8 mouse cellular contexts compared by ENCODE assay signal in the genomic region with DNA sequence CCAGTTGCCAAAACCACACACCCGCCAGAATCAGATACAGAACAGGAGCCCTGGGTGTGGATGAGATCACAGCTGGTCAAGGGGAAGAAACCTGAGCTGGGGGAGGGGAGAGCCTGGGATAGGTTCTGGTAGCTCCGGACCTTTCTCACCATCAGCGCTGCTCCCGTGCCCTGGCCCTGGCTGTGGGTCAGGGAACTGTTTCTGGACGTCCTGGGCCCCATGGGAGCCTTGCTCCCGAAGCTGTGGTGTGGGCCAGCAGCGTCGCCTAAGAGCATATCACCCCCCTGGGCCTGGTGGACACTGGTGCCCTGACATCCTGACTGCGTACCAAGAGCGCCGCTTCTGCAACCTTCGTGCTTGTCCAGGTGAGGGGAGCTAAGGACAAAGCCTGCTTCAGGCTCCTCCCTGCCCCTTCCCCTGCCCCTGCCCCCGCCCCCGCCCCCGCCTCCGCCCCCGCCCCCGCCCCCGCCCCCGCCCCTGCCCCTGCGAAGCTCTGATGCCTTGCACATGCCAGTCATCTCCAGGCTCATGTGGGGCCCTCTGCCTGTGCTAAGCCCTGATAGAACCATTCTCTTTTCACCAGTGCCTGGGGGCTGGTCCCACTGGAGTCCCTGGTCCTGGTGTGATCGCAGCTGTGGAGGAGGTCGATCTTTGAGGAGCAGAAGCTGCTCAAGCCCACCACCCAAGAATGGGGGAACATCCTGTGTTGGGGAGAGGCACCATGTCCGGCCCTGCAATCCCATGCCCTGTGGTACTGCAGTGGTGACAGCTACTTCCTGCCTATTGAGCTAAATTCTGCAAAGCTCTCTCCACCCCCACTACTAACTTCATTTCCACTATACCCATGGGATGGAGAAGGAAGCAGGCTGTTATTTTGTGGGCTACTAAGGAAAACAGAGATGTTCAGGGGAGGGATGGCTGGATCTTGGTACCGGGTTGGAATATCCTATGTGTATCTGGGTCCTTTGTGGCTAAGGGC. TPM values are rescaled to one million over a fixed set of nuclear protein-coding genes. Genes with fewer than 3 reads are reported as not detected.
DNase-seq lines count a peak whose midpoint lies in the region; ATAC-seq and TF ChIP-seq lines count a peak whose summit lies in the region.

No protein-coding gene starts in this region.

- peak; percentile 52 for ATAC-seq in heart, embryonic 11.5 days (replicated peaks; ENCODE audit: insufficient number of reproducible peaks, low FRiP score, low TSS enrichment)
- peak; percentile 57; the same call in 1 of the 2 replicates for ATAC-seq in kidney, postnatal 0 days (replicated peaks; ENCODE audit: low FRiP score, low read depth)
- peak; percentile 19 for ATAC-seq in midbrain, embryonic 16.5 days
- no peak for ATAC-seq in megakaryocyte-erythroid progenitor cell, adult 5-6 weeks (replicated peaks; ENCODE audit: low FRiP score, low TSS enrichment, poor library complexity, severe bottlenecking)

- peak; percentile 22 for DNase-seq in CD4-positive helper T cell, adult 2 months (ENCODE audit: low read depth, low spot score)
- DNase-seq in embryo, embryonic 11 days: peak; percentile 54
- peak; percentile 62 for DNase-seq in kidney, postnatal 0 days (ENCODE audit: low spot score)
- no peak for DNase-seq in left cerebral cortex, adult 9 months (ENCODE audit: low spot score in 2 of 2)
- DNase-seq in layer of hippocampus, postnatal 36 days: no peak

- H3K4me2 ChIP-seq in heart, embryonic 11.5 days: peak overlapping the region; percentile 63
- H3K4me2 ChIP-seq in kidney, postnatal 0 days (ENCODE audit: low read length): peak overlapping the region; percentile 48
- H3K4me2 ChIP-seq in midbrain, embryonic 16.5 days (ENCODE audit: low read length): peak overlapping the region; percentile 29

- H3K4me1 ChIP-seq in heart, embryonic 11.5 days (ENCODE audit: control insufficient read depth, insufficient read depth, low read length): peaks cover 14% of the 10 kb centered on the region
- H3K4me1 ChIP-seq in kidney, postnatal 0 days (replicated peaks; ENCODE audit: insufficient read depth, low read length): peaks cover 12% of the 10 kb centered on the region; the same call in 1 of the 2 replicates
- H3K4me1 ChIP-seq in midbrain, embryonic 16.5 days (ENCODE audit: control insufficient read depth, insufficient read depth, low read length): peaks cover 5% of the 10 kb centered on the region

- H3K27me3 ChIP-seq in heart, embryonic 11.5 days (ENCODE audit: control insufficient read depth, insufficient read depth, low read length): peaks cover 13% of the 10 kb centered on the region
- H3K27me3 ChIP-seq in kidney, postnatal 0 days (ENCODE audit: insufficient read depth, low read length): no peaks in the 10 kb centered on the region
- H3K27me3 ChIP-seq in midbrain, embryonic 16.5 days (ENCODE audit: control insufficient read depth, insufficient read depth, low read depth, low read length): no peaks in the 10 kb centered on the region

- peak overlapping the region; percentile 21 for H3K4me3 ChIP-seq in heart, embryonic 11.5 days (ENCODE audit: low read depth, low read length)
- H3K4me3 ChIP-seq in kidney, postnatal 0 days (replicated peaks; ENCODE audit: low read depth, low read length): no peak overlapping the region
- H3K4me3 ChIP-seq in midbrain, embryonic 16.5 days (ENCODE audit: low read depth, low read length): no peak overlapping the region

- TF ChIP-seq CTCF in kidney, postnatal 0 days (IDR thresholded peaks at IDR 0.05; ENCODE audit: low read depth): 0 out of 2 replicates have a peak, but pooled peaks have one; percentile 10

- H3K36me3 ChIP-seq in heart, embryonic 11.5 days (ENCODE audit: control insufficient read depth, insufficient read depth, low read length): no peaks in the 10 kb centered on the region
- H3K36me3 ChIP-seq in kidney, postnatal 0 days (ENCODE audit: insufficient read depth, low read length): no peaks in the 10 kb centered on the region
- no peaks in the 10 kb centered on the region for H3K36me3 ChIP-seq in midbrain, embryonic 16.5 days (ENCODE audit: control insufficient read depth, insufficient read depth, low read length)

- peak overlapping the region; percentile 46; the same call in 1 of the 2 replicates for H3K27ac ChIP-seq in heart, embryonic 11.5 days (ENCODE audit: low read depth, low read length)
- H3K27ac ChIP-seq in kidney, postnatal 0 days: peak overlapping the region; percentile 28; the same call in 1 of the 2 replicates
- H3K27ac ChIP-seq in midbrain, embryonic 16.5 days (ENCODE audit: low read length): no peak overlapping the region

- H3K9ac ChIP-seq in heart, embryonic 11.5 days (ENCODE audit: low read depth, low read length): peak overlapping the region; percentile 64
- peak overlapping the region; percentile 23; the same call in 1 of the 2 replicates for H3K9ac ChIP-seq in kidney, postnatal 0 days (ENCODE audit: low read depth, low read length)
- peak overlapping the region; percentile 18; the same call in 1 of the 2 replicates for H3K9ac ChIP-seq in midbrain, embryonic 16.5 days (ENCODE audit: low read depth, low read length)

- 11% methylated on average over 16 of the region's 25 CpGs for WGBS in heart, embryonic 11.5 days (ENCODE audit: insufficient replicate concordance)
- WGBS in kidney, postnatal 0 days: 9% methylated on average over 21 of the region's 25 CpGs
- WGBS in midbrain, embryonic 16.5 days: 10% methylated on average over 19 of the region's 25 CpGs

- no peaks in the 10 kb centered on the region for H3K9me3 ChIP-seq in heart, embryonic 11.5 days (replicated peaks; ENCODE audit: control insufficient read depth, low read length)
- H3K9me3 ChIP-seq in kidney, postnatal 0 days (replicated peaks; ENCODE audit: low read length): no peaks in the 10 kb centered on the region
- H3K9me3 ChIP-seq in midbrain, embryonic 16.5 days (replicated peaks; ENCODE audit: control insufficient read depth, low read length, poor library complexity, severe bottlenecking): no peaks in the 10 kb centered on the region

RNA-seq across cellular contexts. Expression of a gene that starts 40.0 kb away (rescaled TPM):
- 0.41 and 0.54 TPM in 2 replicates for polyA plus RNA-seq in heart, embryonic 11.5 days (2014; fragmentation: Nextera tagmentation; extraction: Ambion mirVana)
- polyA plus RNA-seq in kidney, postnatal 0 days (2015; fragmentation: Nextera tagmentation; extraction: Ambion mirVana): 0.46 and 0.64 TPM in 2 replicates
- 0.51 and 0.62 TPM in 2 replicates for polyA plus RNA-seq in midbrain, embryonic 16.5 days (2015; fragmentation: Nextera tagmentation; extraction: Ambion mirVana)
- total RNA-seq in layer of hippocampus, postnatal 36 days (2021): 1 to 10 TPM; 1.4 to 2.8 TPM
- not detected in 2 replicates for total RNA-seq in megakaryocyte-erythroid progenitor cell, adult 5-6 weeks (2014; fragmentation: Nextera tagmentation)
- not detected in 2 replicates for total RNA-seq in megakaryocyte-erythroid progenitor cell, adult 5-6 weeks (2017)

RNA-seq across cellular contexts. Expression of a gene that starts 42.4 kb away (rescaled TPM):
- polyA plus RNA-seq in heart, embryonic 11.5 days (2014; fragmentation: Nextera tagmentation; extraction: Ambion mirVana): 17.3 and 17.8 TPM in 2 replicates
- polyA plus RNA-seq in kidney, postnatal 0 days (2015; fragmentation: Nextera tagmentation; extraction: Ambion mirVana): 27.9 and 33.4 TPM in 2 replicates
- polyA plus RNA-seq in midbrain, embryonic 16.5 days (2015; fragmentation: Nextera tagmentation; extraction: Ambion mirVana): 30.3 and 32.8 TPM in 2 replicates
- total RNA-seq in layer of hippocampus, postnatal 36 days (2021): 10 to 100 TPM; 21.4 to 22.8 TPM
- total RNA-seq in megakaryocyte-erythroid progenitor cell, adult 5-6 weeks (2014; fragmentation: Nextera tagmentation): 0.33 and 0.67 TPM in 2 replicates
- 0.33 TPM in 1 of 2 replicates, not detected in the other for total RNA-seq in megakaryocyte-erythroid progenitor cell, adult 5-6 weeks (2017)

RNA-seq across cellular contexts. Expression of a gene that starts 49.4 kb away (rescaled TPM):
- 19.8 and 24.1 TPM in 2 replicates for polyA plus RNA-seq in heart, embryonic 11.5 days (2014; fragmentation: Nextera tagmentation; extraction: Ambion mirVana)
- polyA plus RNA-seq in kidney, postnatal 0 days (2015; fragmentation: Nextera tagmentation; extraction: Ambion mirVana): 31.1 and 34.6 TPM in 2 replicates
- polyA plus RNA-seq in midbrain, embryonic 16.5 days (2015; fragmentation: Nextera tagmentation; extraction: Ambion mirVana): 302 and 362 TPM in 2 replicates
- total RNA-seq in layer of hippocampus, postnatal 36 days (2021): 100 to 1,000 TPM; 424 to 471 TPM
- total RNA-seq in megakaryocyte-erythroid progenitor cell, adult 5-6 weeks (2014; fragmentation: Nextera tagmentation): not detected in 2 replicates
- total RNA-seq in megakaryocyte-erythroid progenitor cell, adult 5-6 weeks (2017): not detected in 2 replicates

Comparison
In these comparisons a context has a peak if more than half of its experiments do, and no peak if none do; other contexts are left out.
1. DNase-seq: peak in CD4-positive helper T cell, adult 2 months (single experiment), embryo, embryonic 11 days (single experiment) and kidney, postnatal 0 days (single experiment); none in left cerebral cortex, adult 9 months (0 of 2) and layer of hippocampus, postnatal 36 days (0 of 2).
2. Peak in every context shown above with its lines, with median percentiles within 50 percentile points of each other: H3K4me2 ChIP-seq and H3K9ac ChIP-seq.